Mouse (Mus musculus): ENCODE data around the gene Trim47. TPM values are rescaled to one million over a fixed set of nuclear protein-coding genes. Genes with fewer than 3 reads are reported as not detected.

Trim47 gene
- polyA plus RNA-seq, 1 experiment: 6.6 TPM

DNA sequence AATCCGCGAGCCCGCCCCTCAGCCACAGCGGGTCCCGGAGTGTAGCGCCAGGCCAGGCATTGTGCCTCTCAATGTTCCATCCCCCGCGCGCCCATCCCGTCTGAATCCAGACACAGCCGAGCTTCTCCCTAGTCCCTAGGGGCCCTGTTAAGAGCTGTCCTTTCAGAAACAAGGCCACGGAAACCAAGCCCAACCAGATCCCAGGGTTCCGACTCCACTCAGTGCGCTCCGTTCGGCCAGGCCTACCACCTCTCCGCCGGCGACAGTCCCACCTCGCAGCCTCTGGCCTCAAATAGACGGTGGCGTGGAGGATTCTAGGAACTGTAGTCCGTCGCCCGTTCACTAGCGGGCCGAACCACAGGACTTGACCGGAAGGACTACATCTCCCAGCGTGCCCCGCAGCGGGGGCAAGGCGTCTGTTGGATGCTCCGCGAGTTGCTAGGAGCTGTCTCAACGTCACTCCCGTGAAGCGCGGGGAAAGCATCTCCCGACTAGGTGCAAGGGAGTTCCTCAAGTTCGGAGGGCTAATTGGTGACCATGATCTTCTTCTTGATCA is 41.0 kb upstream of the Trim47 start, which contains the start of gene Fbf1:
Gene Fbf1 (minus strand): TSS at position 283 of the 556 bp plus-strand sequence.
- H3K4me1 ChIP-seq (ENCODE audit: control insufficient read depth, insufficient read depth, low read length): no peaks in the 10 kb centered on the region; the same call in none of the 2 replicates
- peak within 1 kb of the TSS; percentile 94 for H3K27ac ChIP-seq (ENCODE audit: control insufficient read depth, insufficient read depth, low read depth, low read length)
- TF ChIP-seq CTCF (IDR thresholded peaks at IDR 0.05; ENCODE audit: control insufficient read depth, insufficient read depth, insufficient replicate concordance, low read depth, low read length) (no peak), POLR2A (IDR thresholded peaks at IDR 0.05; ENCODE audit: control insufficient read depth, low read depth, low read length) (peak; percentile 92)
- peak within 1 kb of the TSS; percentile 95 for H3K4me3 ChIP-seq (ENCODE audit: control insufficient read depth, low read depth, low read length)
- no peaks in the 10 kb centered on the region; the same call in 1 of the 2 replicates for H3K36me3 ChIP-seq (ENCODE audit: control insufficient read depth, insufficient read depth, low read length)
- no peaks in the 10 kb centered on the region for H3K27me3 ChIP-seq (ENCODE audit: control insufficient read depth, insufficient read depth, low read length)

DNA sequence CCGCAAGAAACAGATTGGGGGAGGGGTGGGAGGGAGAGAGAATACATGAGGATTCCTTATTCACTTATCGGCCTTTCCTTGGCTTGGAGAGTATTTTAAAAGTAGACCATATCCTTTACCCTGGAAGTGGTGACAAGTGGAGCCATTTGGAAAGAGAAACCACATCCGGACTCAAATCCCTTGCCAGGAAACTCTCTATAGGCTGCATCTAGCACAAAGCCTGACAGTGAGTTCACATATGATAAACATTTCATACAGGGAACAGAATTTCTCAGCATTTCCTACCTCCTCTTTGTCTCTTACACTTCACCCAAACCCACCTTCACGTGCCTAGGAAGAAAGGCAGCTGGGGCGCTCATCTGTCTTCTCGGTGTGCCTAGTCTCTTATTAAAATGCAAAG is 40.2 kb upstream of the Trim47 start:
- Histone ChIP-seq H3K36me3 (ENCODE audit: control insufficient read depth, insufficient read depth, low read length) (no peaks in the 10 kb centered on the region; the same call in 1 of the 2 replicates), H3K27ac (ENCODE audit: control insufficient read depth, insufficient read depth, low read depth, low read length) (peak overlapping the region; percentile 94; the same call in 1 of the 2 replicates), H3K4me1 (ENCODE audit: control insufficient read depth, insufficient read depth, low read length) (no peaks in the 10 kb centered on the region; the same call in none of the 2 replicates), H3K27me3 (ENCODE audit: control insufficient read depth, insufficient read depth, low read length) (no peaks in the 10 kb centered on the region), H3K4me3 (ENCODE audit: control insufficient read depth, low read depth, low read length) (peak overlapping the region; percentile 95)
- TF ChIP-seq POLR2A (IDR thresholded peaks at IDR 0.05; ENCODE audit: control insufficient read depth, low read depth, low read length) (no peak), CTCF (IDR thresholded peaks at IDR 0.05; ENCODE audit: control insufficient read depth, insufficient read depth, insufficient replicate concordance, low read depth, low read length) (no peak)

DNA sequence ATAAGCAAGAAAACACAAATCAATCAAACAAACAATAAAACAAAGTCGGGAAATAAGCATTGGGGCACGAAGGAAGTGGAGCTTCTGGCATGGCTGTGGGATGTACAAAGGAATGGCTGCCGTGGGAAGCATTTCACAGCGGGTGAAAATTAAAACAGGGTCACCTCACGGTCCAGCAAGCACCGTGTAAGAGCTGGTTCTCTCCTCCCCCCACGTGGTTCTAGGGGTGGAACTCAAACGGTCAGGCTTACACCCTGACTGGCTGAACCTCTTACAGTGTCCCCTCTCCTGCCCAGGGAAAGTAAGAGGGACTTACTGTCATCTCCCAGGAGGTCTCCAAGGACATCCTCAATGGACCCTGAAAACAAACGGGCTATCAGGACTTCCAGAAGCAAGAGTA is 36.0 kb upstream of the Trim47 start:
- Histone ChIP-seq H3K27ac (ENCODE audit: control insufficient read depth, insufficient read depth, low read depth, low read length) (no peak overlapping the region), H3K27me3 (ENCODE audit: control insufficient read depth, insufficient read depth, low read length) (no peaks in the 10 kb centered on the region), H3K4me1 (ENCODE audit: control insufficient read depth, insufficient read depth, low read length) (no peaks in the 10 kb centered on the region), H3K36me3 (ENCODE audit: control insufficient read depth, insufficient read depth, low read length) (peaks cover 3% of the 10 kb centered on the region), H3K4me3 (ENCODE audit: control insufficient read depth, low read depth, low read length) (no peak overlapping the region)
- TF ChIP-seq POLR2A (IDR thresholded peaks at IDR 0.05; ENCODE audit: control insufficient read depth, low read depth, low read length) (no peak), CTCF (IDR thresholded peaks at IDR 0.05; ENCODE audit: control insufficient read depth, insufficient read depth, insufficient replicate concordance, low read depth, low read length) (no peak)

DNA sequence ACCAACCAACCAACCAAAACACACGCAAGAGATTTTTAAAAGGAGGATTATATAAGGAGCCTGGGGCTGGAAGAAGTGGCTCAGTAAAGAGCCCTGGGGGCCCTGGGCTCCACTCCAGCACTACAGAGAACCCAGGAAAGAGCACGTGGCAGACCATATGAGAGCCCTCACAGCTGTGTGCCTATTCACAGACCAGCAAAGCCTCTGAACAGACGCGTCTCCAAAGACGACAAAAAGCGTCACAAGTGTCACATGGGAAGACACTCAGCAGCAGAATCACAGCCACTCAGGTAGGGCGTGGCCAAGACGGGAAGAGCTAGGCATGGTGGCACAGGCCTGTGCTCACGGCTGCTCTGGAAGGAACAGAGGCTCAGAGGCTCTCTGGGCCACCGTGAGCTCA is 35.1 kb upstream of the Trim47 start:
- no peak overlapping the region for H3K4me3 ChIP-seq (ENCODE audit: control insufficient read depth, low read depth, low read length)
- peaks cover 5% of the 10 kb centered on the region for H3K36me3 ChIP-seq (ENCODE audit: control insufficient read depth, insufficient read depth, low read length)
- H3K27ac ChIP-seq (ENCODE audit: control insufficient read depth, insufficient read depth, low read depth, low read length): no peak overlapping the region
- H3K4me1 ChIP-seq (ENCODE audit: control insufficient read depth, insufficient read depth, low read length): no peaks in the 10 kb centered on the region
- no peaks in the 10 kb centered on the region for H3K27me3 ChIP-seq (ENCODE audit: control insufficient read depth, insufficient read depth, low read length)
- TF ChIP-seq POLR2A (IDR thresholded peaks at IDR 0.05; ENCODE audit: control insufficient read depth, low read depth, low read length) (no peak), CTCF (IDR thresholded peaks at IDR 0.05; ENCODE audit: control insufficient read depth, insufficient read depth, insufficient replicate concordance, low read depth, low read length) (no peak)

DNA sequence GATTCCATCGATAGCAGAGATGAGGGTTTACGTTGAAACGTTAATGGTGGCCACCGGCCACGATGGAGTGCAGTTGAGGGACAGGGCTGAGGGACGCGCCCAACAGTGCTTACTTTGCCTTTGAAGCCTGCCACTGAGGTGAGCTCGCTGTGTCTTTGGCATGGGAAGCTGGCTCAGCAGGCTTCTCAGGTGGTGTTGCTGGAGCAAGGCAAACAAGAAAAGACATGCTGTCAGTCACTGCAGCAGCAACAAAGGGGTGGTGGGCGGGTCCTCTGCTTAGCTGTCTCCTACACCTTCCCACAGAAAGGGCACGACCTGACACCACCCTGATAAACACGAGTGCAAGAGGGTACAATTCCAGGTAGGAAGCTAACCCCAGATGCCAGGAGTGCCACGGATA is 34.3 kb upstream of the Trim47 start:
- H3K27ac ChIP-seq (ENCODE audit: control insufficient read depth, insufficient read depth, low read depth, low read length): no peak overlapping the region
- no peaks in the 10 kb centered on the region for H3K27me3 ChIP-seq (ENCODE audit: control insufficient read depth, insufficient read depth, low read length)
- H3K36me3 ChIP-seq (ENCODE audit: control insufficient read depth, insufficient read depth, low read length): peaks cover 5% of the 10 kb centered on the region
- H3K4me3 ChIP-seq (ENCODE audit: control insufficient read depth, low read depth, low read length): no peak overlapping the region
- H3K4me1 ChIP-seq (ENCODE audit: control insufficient read depth, insufficient read depth, low read length): no peaks in the 10 kb centered on the region
- TF ChIP-seq CTCF (IDR thresholded peaks at IDR 0.05; ENCODE audit: control insufficient read depth, insufficient read depth, insufficient replicate concordance, low read depth, low read length) (no peak), POLR2A (IDR thresholded peaks at IDR 0.05; ENCODE audit: control insufficient read depth, low read depth, low read length) (no peak)

DNA sequence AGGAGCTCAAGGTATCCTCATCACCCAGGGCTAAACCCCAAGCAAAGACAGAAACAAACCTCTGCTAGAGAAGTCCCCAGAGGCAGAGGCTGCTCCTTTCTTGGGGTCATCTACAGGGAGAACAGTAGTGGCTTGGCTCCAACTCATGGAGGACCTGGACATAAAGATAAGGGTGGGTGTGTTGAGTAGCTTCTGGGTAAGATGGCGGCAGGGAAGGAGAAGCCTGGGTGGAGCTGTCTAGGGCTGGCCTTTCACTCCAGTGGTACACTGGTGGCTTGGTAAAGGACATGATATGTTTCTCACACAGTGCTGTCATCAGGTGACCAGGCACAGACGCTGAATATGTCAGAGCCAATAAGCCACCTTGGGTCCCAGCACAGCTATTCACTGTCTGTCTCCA is 23.9 kb upstream of the Trim47 start:
- Histone ChIP-seq H3K4me1 (ENCODE audit: control insufficient read depth, insufficient read depth, low read length) (no peaks in the 10 kb centered on the region; the same call in 1 of the 2 replicates), H3K27me3 (ENCODE audit: control insufficient read depth, insufficient read depth, low read length) (no peaks in the 10 kb centered on the region), H3K36me3 (ENCODE audit: control insufficient read depth, insufficient read depth, low read length) (peaks cover 3% of the 10 kb centered on the region; the same call in 1 of the 2 replicates), H3K4me3 (ENCODE audit: control insufficient read depth, low read depth, low read length) (no peak overlapping the region), H3K27ac (ENCODE audit: control insufficient read depth, insufficient read depth, low read depth, low read length) (no peak overlapping the region)
- TF ChIP-seq POLR2A (IDR thresholded peaks at IDR 0.05; ENCODE audit: control insufficient read depth, low read depth, low read length) (no peak), CTCF (IDR thresholded peaks at IDR 0.05; ENCODE audit: control insufficient read depth, insufficient read depth, insufficient replicate concordance, low read depth, low read length) (no peak)

DNA sequence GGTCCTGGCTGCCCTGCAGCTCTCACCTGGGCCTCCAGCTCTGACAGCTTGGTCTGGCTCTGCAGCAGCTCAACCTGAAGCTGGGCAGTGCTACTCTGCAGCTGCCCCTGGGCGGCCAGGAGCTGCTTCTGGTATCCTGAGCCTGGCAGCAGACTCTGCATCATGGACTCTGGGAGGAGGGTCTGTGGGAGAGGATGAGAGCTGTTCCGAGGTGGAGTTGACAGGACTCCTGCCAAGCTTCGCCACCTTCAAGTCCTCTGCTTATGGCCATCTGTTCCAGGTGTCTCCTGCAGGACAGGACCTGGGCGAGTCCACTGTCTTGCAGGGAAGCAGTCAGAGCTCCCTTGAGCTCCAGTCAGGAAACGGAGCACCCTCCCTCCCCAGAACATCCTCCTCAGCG is 22.3 kb upstream of the Trim47 start:
- H3K36me3 ChIP-seq (ENCODE audit: control insufficient read depth, insufficient read depth, low read length): peaks cover 4% of the 10 kb centered on the region; the same call in 1 of the 2 replicates
- no peak for TF ChIP-seq CTCF (IDR thresholded peaks at IDR 0.05; ENCODE audit: control insufficient read depth, insufficient read depth, insufficient replicate concordance, low read depth, low read length)
- TF ChIP-seq POLR2A (IDR thresholded peaks at IDR 0.05; ENCODE audit: control insufficient read depth, low read depth, low read length): no peak
- H3K4me3 ChIP-seq (ENCODE audit: control insufficient read depth, low read depth, low read length): no peak overlapping the region

More for the DNA sequence above, 22.3 kb upstream of the Trim47 start:
- H3K27me3 ChIP-seq (ENCODE audit: control insufficient read depth, insufficient read depth, low read length): no peaks in the 10 kb centered on the region
- no peak overlapping the region for H3K27ac ChIP-seq (ENCODE audit: control insufficient read depth, insufficient read depth, low read depth, low read length)
- no peaks in the 10 kb centered on the region for H3K4me1 ChIP-seq (ENCODE audit: control insufficient read depth, insufficient read depth, low read length)

Measured in testis, adult 2 months (tissue).